ENCODE assay signal across 20 mouse cellular contexts in genomic region chr7:127098950-127099349, GRCm38 (mm10). TPM values are rescaled to one million over a fixed set of nuclear protein-coding genes. Genes with fewer than 3 reads are reported as not detected.
DNase-seq lines count a peak whose midpoint lies in the region; ATAC-seq and TF ChIP-seq lines count a peak whose summit lies in the region.
"Had no signal": no experiment of that assay in that cellular context is flagged by ENCODE, and none has a peak within 500 bp of the region (broad histone marks: within the 10 kb centered on the region; RNA-seq: fewer than 3 reads in every experiment).

No protein-coding gene starts in this region.

- TF ChIP-seq CTCF in stomach, postnatal 0 days (IDR thresholded peaks at IDR 0.05; ENCODE audit: low read depth): no peak

- no peak overlapping the region for H3K9ac ChIP-seq in forebrain, embryonic 11.5 days (ENCODE audit: low read length)
- H3K9ac ChIP-seq in forebrain, embryonic 14.5 days (ENCODE audit: low read length): no peak overlapping the region
- no peak overlapping the region for H3K9ac ChIP-seq in liver, embryonic 15.5 days
- H3K9ac ChIP-seq in liver, embryonic 11.5 days (ENCODE audit: low read depth, low read length): no peak overlapping the region
- H3K9ac ChIP-seq in stomach, postnatal 0 days (ENCODE audit: low read length): no peak overlapping the region
- H3K9ac ChIP-seq: embryonic facial prominence, embryonic 12.5 days; forebrain, embryonic 13.5 days had no signal

- H3K4me2 ChIP-seq in forebrain, embryonic 11.5 days (ENCODE audit: low read depth, low read length, severe bottlenecking): no peak overlapping the region
- H3K4me2 ChIP-seq in forebrain, embryonic 14.5 days (ENCODE audit: low read length): no peak overlapping the region
- H3K4me2 ChIP-seq in liver, embryonic 15.5 days: no peak overlapping the region
- H3K4me2 ChIP-seq in liver, embryonic 11.5 days: no peak overlapping the region
- no peak overlapping the region for H3K4me2 ChIP-seq in stomach, postnatal 0 days (replicated peaks; ENCODE audit: low read depth)
- H3K4me2 ChIP-seq: embryonic facial prominence, embryonic 12.5 days; forebrain, embryonic 13.5 days had no signal

- 86% methylated on average over 4 of the region's 4 CpGs for WGBS in forebrain, embryonic 11.5 days
- WGBS in forebrain, embryonic 14.5 days: 83% methylated on average over 4 of the region's 4 CpGs
- 85% methylated on average over 4 of the region's 4 CpGs for WGBS in liver, embryonic 15.5 days (ENCODE audit: insufficient replicate concordance)
- 90% methylated on average over 4 of the region's 4 CpGs for WGBS in liver, embryonic 11.5 days
- 91% methylated on average over 4 of the region's 4 CpGs for WGBS in stomach, postnatal 0 days

- H3K27me3 ChIP-seq in forebrain, embryonic 11.5 days (ENCODE audit: control insufficient read depth, insufficient read depth, low read length): no peaks in the 10 kb centered on the region
- no peaks in the 10 kb centered on the region for H3K27me3 ChIP-seq in forebrain, embryonic 14.5 days (replicated peaks; ENCODE audit: control insufficient read depth, insufficient read depth, low read length)
- H3K27me3 ChIP-seq in liver, embryonic 15.5 days: no peaks in the 10 kb centered on the region
- no peaks in the 10 kb centered on the region for H3K27me3 ChIP-seq in liver, embryonic 11.5 days (replicated peaks; ENCODE audit: control insufficient read depth, insufficient read depth, low read length)
- H3K27me3 ChIP-seq in stomach, postnatal 0 days (ENCODE audit: control insufficient read depth, insufficient read depth, low read length): no peaks in the 10 kb centered on the region
- H3K27me3 ChIP-seq: embryonic facial prominence, embryonic 12.5 days; forebrain, embryonic 13.5 days had no signal

- H3K9me3 ChIP-seq in forebrain, embryonic 11.5 days (ENCODE audit: control insufficient read depth, low read length): no peaks in the 10 kb centered on the region
- no peaks in the 10 kb centered on the region for H3K9me3 ChIP-seq in forebrain, embryonic 14.5 days (replicated peaks; ENCODE audit: control insufficient read depth, low read length)
- 0 out of 2 replicates have a peak, but pooled peaks cover 4% of the 10 kb centered on the region for H3K9me3 ChIP-seq in liver, embryonic 15.5 days (replicated peaks)
- no peaks in the 10 kb centered on the region for H3K9me3 ChIP-seq in liver, embryonic 11.5 days (ENCODE audit: control insufficient read depth, low read length)
- H3K9me3 ChIP-seq in stomach, postnatal 0 days (ENCODE audit: control insufficient read depth, low read length): no peaks in the 10 kb centered on the region
- H3K9me3 ChIP-seq: embryonic facial prominence, embryonic 10.5 days; embryonic facial prominence, embryonic 12.5 days; forebrain, embryonic 10.5 days; forebrain, embryonic 13.5 days had no signal

- ATAC-seq in forebrain, embryonic 11.5 days (replicated peaks; ENCODE audit: low FRiP score): no peak
- no peak for ATAC-seq in forebrain, embryonic 14.5 days
- no peak for ATAC-seq in liver, embryonic 15.5 days (ENCODE audit: insufficient read depth)
- no peak for ATAC-seq in liver, embryonic 11.5 days (replicated peaks; ENCODE audit: low FRiP score)
- no peak for ATAC-seq in stomach, postnatal 0 days (ENCODE audit: low FRiP score, low TSS enrichment)
- ATAC-seq: forebrain, embryonic 13.5 days; forebrain, embryonic 16.5 days had no signal

- no peaks in the 10 kb centered on the region for H3K36me3 ChIP-seq in forebrain, embryonic 11.5 days (ENCODE audit: control insufficient read depth, insufficient read depth, low read length)
- no peaks in the 10 kb centered on the region for H3K36me3 ChIP-seq in forebrain, embryonic 14.5 days (ENCODE audit: control insufficient read depth, insufficient read depth, low read length)
- no peaks in the 10 kb centered on the region for H3K36me3 ChIP-seq in liver, embryonic 15.5 days (replicated peaks)
- H3K36me3 ChIP-seq in liver, embryonic 11.5 days (ENCODE audit: control insufficient read depth, insufficient read depth, low read length): no peaks in the 10 kb centered on the region
- no peaks in the 10 kb centered on the region for H3K36me3 ChIP-seq in stomach, postnatal 0 days (ENCODE audit: control insufficient read depth, insufficient read depth, low read length)
- H3K36me3 ChIP-seq: embryonic facial prominence, embryonic 10.5 days; embryonic facial prominence, embryonic 12.5 days; forebrain, embryonic 10.5 days had no signal

- no peak overlapping the region for H3K4me3 ChIP-seq in forebrain, embryonic 11.5 days (ENCODE audit: low read depth, low read length)
- H3K4me3 ChIP-seq in forebrain, embryonic 14.5 days (ENCODE audit: low read depth, low read length): no peak overlapping the region
- H3K4me3 ChIP-seq in liver, embryonic 15.5 days (replicated peaks): no peak overlapping the region
- no peak overlapping the region for H3K4me3 ChIP-seq in liver, embryonic 11.5 days (ENCODE audit: low read depth, low read length)
- no peak overlapping the region for H3K4me3 ChIP-seq in stomach, postnatal 0 days (ENCODE audit: low read depth, low read length)
- H3K4me3 ChIP-seq: embryonic facial prominence, embryonic 10.5 days; embryonic facial prominence, embryonic 12.5 days; forebrain, embryonic 10.5 days; forebrain, embryonic 13.5 days had no signal

- DNase-seq in forebrain, embryonic 11.5 days (ENCODE audit: low spot score): peak; percentile 3
- DNase-seq in forebrain, embryonic 14.5 days (ENCODE audit: low spot score): no peak
- DNase-seq in liver, embryonic 11.5 days (ENCODE audit: low spot score): no peak
- DNase-seq in stomach, postnatal 0 days (ENCODE audit: low spot score): no peak
- DNase-seq: adrenal gland, adult 8-10 months; adrenal gland, postnatal 14 days; adrenal gland, postnatal 36 days; cerebellum, adult 11-12 months; cerebellum, adult 2 months; cerebellum, adult 9-10 months; cerebellum, postnatal 10 days; cerebellum, postnatal 25 days had no signal

- no peak for TF ChIP-seq EP300 in stomach, postnatal 0 days (optimal IDR thresholded peaks at IDR 0.05)

- no peaks in the 10 kb centered on the region for H3K4me1 ChIP-seq in forebrain, embryonic 11.5 days (replicated peaks; ENCODE audit: control insufficient read depth, insufficient read depth, low read length)
- no peaks in the 10 kb centered on the region for H3K4me1 ChIP-seq in forebrain, embryonic 14.5 days (ENCODE audit: control insufficient read depth, insufficient read depth, low read length)
- peaks cover 24% of the 10 kb centered on the region for H3K4me1 ChIP-seq in liver, embryonic 15.5 days (replicated peaks)
- H3K4me1 ChIP-seq in liver, embryonic 11.5 days (replicated peaks; ENCODE audit: control insufficient read depth, insufficient read depth, low read length): no peaks in the 10 kb centered on the region; the same call in 1 of the 2 replicates
- no peaks in the 10 kb centered on the region for H3K4me1 ChIP-seq in stomach, postnatal 0 days (replicated peaks; ENCODE audit: control insufficient read depth, insufficient read depth)
- H3K4me1 ChIP-seq: forebrain, embryonic 10.5 days had no signal

- H3K27ac ChIP-seq in forebrain, embryonic 11.5 days (ENCODE audit: low read depth, low read length): no peak overlapping the region
- H3K27ac ChIP-seq in forebrain, embryonic 14.5 days (ENCODE audit: low read depth, low read length): no peak overlapping the region
- 0 out of 2 replicates have a peak overlapping the region, but pooled peaks have one; percentile 24 for H3K27ac ChIP-seq in liver, embryonic 15.5 days (replicated peaks)
- no peak overlapping the region for H3K27ac ChIP-seq in liver, embryonic 11.5 days (ENCODE audit: low read depth, low read length)
- H3K27ac ChIP-seq in stomach, postnatal 0 days (replicated peaks): no peak overlapping the region
- H3K27ac ChIP-seq: embryonic facial prominence, embryonic 10.5 days; embryonic facial prominence, embryonic 12.5 days; forebrain, embryonic 10.5 days; forebrain, embryonic 13.5 days had no signal

RNA-seq across cellular contexts. Expression of gene AI467606, which starts 7.8 kb away (rescaled TPM):
- 0.47 and 0.85 TPM in 2 replicates for polyA plus RNA-seq in forebrain, embryonic 11.5 days (2014; fragmentation: Nextera tagmentation; extraction: Ambion mirVana)
- 1.5 and 2.2 TPM in 2 replicates for polyA plus RNA-seq in forebrain, embryonic 14.5 days (2014; fragmentation: Nextera tagmentation; extraction: Ambion mirVana)
- 8.2 and 9.5 TPM in 2 replicates for polyA plus RNA-seq in liver, embryonic 15.5 days (2015; fragmentation: Nextera tagmentation; extraction: Ambion mirVana)
- 12.3 and 13.7 TPM in 2 replicates for polyA plus RNA-seq in liver, embryonic 11.5 days (2014; fragmentation: Nextera tagmentation; extraction: Ambion mirVana)
- 4.0 and 4.1 TPM in 2 replicates for polyA plus RNA-seq in stomach, postnatal 0 days (2015; fragmentation: Nextera tagmentation; extraction: Ambion mirVana)

RNA-seq across cellular contexts. Expression of gene Zg16, which starts 11.8 kb away (rescaled TPM):
- not detected in 2 replicates for polyA plus RNA-seq in forebrain, embryonic 11.5 days (2014; fragmentation: Nextera tagmentation; extraction: Ambion mirVana)
- not detected in 2 replicates for polyA plus RNA-seq in forebrain, embryonic 14.5 days (2014; fragmentation: Nextera tagmentation; extraction: Ambion mirVana)
- 0.24 and 0.33 TPM in 2 replicates for polyA plus RNA-seq in liver, embryonic 15.5 days (2015; fragmentation: Nextera tagmentation; extraction: Ambion mirVana)
- polyA plus RNA-seq in liver, embryonic 11.5 days (2014; fragmentation: Nextera tagmentation; extraction: Ambion mirVana): not detected in 2 replicates
- polyA plus RNA-seq in stomach, postnatal 0 days (2015; fragmentation: Nextera tagmentation; extraction: Ambion mirVana): 1.8 and 2.0 TPM in 2 replicates
- polyA plus RNA-seq: C2C12; embryonic facial prominence, embryonic 10.5 days; embryonic facial prominence, embryonic 12.5 days; embryonic facial prominence, embryonic 14.5 days; forebrain, embryonic 10.5 days; forebrain, embryonic 13.5 days; forebrain, embryonic 16.5 days had no signal

RNA-seq across cellular contexts. Expression of gene Qprt, which starts 23.1 kb away (rescaled TPM):
- 5.4 and 5.5 TPM in 2 replicates for polyA plus RNA-seq in forebrain, embryonic 11.5 days (2014; fragmentation: Nextera tagmentation; extraction: Ambion mirVana)
- polyA plus RNA-seq in forebrain, embryonic 14.5 days (2014; fragmentation: Nextera tagmentation; extraction: Ambion mirVana): 0.66 and 0.91 TPM in 2 replicates
- 65.5 and 76.7 TPM in 2 replicates for polyA plus RNA-seq in liver, embryonic 15.5 days (2015; fragmentation: Nextera tagmentation; extraction: Ambion mirVana)
- 43.8 and 44.2 TPM in 2 replicates for polyA plus RNA-seq in liver, embryonic 11.5 days (2014; fragmentation: Nextera tagmentation; extraction: Ambion mirVana)
- 0.89 and 1.4 TPM in 2 replicates for polyA plus RNA-seq in stomach, postnatal 0 days (2015; fragmentation: Nextera tagmentation; extraction: Ambion mirVana)
- polyA plus RNA-seq: C2C12 had no signal

RNA-seq across cellular contexts. Expression of gene Spn, which starts 38.7 kb away (rescaled TPM):
- 0.11 and 0.12 TPM in 2 replicates for polyA plus RNA-seq in forebrain, embryonic 11.5 days (2014; fragmentation: Nextera tagmentation; extraction: Ambion mirVana)
- not detected in 2 replicates for polyA plus RNA-seq in forebrain, embryonic 14.5 days (2014; fragmentation: Nextera tagmentation; extraction: Ambion mirVana)
- polyA plus RNA-seq in liver, embryonic 15.5 days (2015; fragmentation: Nextera tagmentation; extraction: Ambion mirVana): 6.7 and 6.8 TPM in 2 replicates
- polyA plus RNA-seq in liver, embryonic 11.5 days (2014; fragmentation: Nextera tagmentation; extraction: Ambion mirVana): 12.7 and 14.4 TPM in 2 replicates
- 0.21 and 0.22 TPM in 2 replicates for polyA plus RNA-seq in stomach, postnatal 0 days (2015; fragmentation: Nextera tagmentation; extraction: Ambion mirVana)
- polyA plus RNA-seq: embryonic facial prominence, embryonic 12.5 days had no signal

RNA-seq across cellular contexts. Expression of gene Kif22, which starts 56.7 kb away (rescaled TPM):
- 207 and 208 TPM in 2 replicates for polyA plus RNA-seq in forebrain, embryonic 11.5 days (2014; fragmentation: Nextera tagmentation; extraction: Ambion mirVana)
- 75.9 and 91.8 TPM in 2 replicates for polyA plus RNA-seq in forebrain, embryonic 14.5 days (2014; fragmentation: Nextera tagmentation; extraction: Ambion mirVana)
- polyA plus RNA-seq in liver, embryonic 15.5 days (2015; fragmentation: Nextera tagmentation; extraction: Ambion mirVana): 108 and 111 TPM in 2 replicates
- 152 and 170 TPM in 2 replicates for polyA plus RNA-seq in liver, embryonic 11.5 days (2014; fragmentation: Nextera tagmentation; extraction: Ambion mirVana)
- 20.8 and 24.4 TPM in 2 replicates for polyA plus RNA-seq in stomach, postnatal 0 days (2015; fragmentation: Nextera tagmentation; extraction: Ambion mirVana)
